Mouse (Mus musculus) lung, postnatal 14 days (tissue): Measurements from ENCODE around the gene Sostdc1.

Experiments used
- DNase-seq: peaks from one replicate; pipeline ENCODE4 v3.0.0; 2021

Gene Sostdc1

DNA sequence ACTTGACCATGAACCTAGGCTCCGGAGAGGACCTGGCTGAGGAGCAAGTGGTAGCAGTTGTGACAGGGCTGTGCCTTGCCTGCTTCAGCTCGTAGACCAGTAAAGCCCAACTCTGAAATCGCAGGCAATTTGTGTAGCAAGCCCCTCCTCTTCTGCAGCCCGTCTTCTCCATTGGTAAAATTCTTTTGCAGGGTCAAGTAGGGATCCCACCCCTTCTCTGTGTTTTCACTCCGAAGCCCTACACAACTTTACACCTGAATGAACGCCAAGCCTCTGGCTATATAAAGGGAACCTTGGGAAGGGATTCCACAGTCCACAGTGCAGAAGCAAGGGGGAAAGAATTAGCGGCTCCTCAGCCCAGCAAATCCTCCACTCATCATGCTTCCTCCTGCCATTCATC is at the start of gene Sostdc1:
Sostdc1 (plus strand) TSS at position 224 of the 400 bp plus-strand sequence.
- DNase-seq = no peak

- no peak for DNase-seq
Observed at GRCm38 (mm10) chr12:36267670-36268246, 46.2 kb upstream of the Sostdc1 start.

- DNase-seq = no peak
Observed at GRCm38 (mm10) chr12:36274823-36275222, 39.1 kb upstream of the Sostdc1 start.

DNA sequence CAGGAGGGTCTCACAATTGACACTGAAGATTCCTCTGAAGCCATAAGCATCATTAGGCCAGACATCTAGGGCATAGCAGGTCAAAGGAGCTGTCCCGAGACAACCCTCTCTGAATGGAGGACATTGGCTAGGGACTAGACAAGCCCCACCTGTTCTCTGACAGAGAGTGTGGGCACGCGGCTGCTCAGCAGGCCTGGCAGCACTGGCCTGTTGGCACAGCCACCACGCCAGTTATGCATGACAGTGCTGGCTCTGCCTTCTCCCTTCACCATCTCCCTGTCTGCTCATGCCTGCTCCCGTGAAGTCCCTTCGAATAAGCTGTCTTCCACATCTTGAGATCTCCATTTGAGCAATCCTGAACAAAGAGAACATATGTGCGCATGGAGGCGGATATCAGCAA is 24.3 kb upstream of the Sostdc1 start:
- no peak for DNase-seq

DNA sequence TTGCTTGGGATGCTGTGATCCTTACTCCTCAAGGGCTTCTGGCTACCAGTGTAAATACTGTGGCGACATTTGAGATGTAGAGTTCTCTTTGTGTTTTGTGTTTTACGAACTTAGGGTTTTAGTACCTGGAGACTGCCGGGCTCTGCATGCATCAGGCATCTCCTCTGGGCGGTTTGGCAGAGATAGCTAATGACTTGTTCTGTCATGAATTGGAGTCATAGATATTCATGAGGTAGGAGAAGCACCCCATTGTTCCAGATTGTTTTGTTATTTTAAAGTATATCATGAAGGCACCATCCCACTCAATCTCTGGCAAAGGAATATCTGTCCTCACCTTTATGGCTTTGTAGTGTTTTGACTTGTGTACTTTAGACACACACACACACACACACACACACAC is 23.5 kb upstream of the Sostdc1 start:
- no peak for DNase-seq

DNA sequence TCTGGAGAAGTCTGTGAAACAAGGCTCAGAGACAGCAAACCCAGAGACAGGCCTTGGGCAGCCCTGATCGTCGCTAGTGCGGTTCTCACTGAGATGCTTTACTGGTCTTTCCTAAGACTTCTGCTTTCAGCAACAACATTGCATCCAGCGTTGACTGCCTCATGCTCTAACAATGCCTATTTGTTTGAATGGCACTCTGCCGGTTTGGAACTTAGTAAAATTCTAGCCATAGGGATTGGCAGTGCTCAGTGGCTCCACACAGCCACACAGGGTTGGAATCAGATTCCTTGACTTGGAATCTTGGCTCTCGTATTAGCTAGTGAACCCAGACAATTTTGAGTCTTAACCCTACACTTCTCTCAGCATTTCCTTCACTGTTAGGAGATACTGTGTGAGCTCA is 22.6 kb upstream of the Sostdc1 start:
- no peak for DNase-seq

DNA sequence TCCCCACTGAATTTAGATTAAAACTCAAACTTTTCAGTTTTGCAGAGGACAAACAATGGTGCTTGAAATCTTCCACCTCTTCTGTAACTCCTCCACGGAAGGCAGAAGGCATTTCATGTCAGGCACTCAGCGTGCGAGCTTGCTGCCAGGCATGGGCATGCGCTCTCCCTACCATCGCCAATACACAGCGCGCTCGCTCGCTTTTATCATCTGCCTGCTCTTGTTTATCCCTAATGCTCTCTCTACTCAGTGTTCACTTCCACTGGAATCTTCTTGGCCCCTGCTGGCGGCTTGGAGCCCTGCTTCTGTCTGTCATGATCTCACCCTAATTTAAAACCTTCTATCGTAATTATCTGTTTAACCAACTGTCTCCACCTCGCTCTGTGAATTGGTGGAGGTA is 11.6 kb upstream of the Sostdc1 start:
- peak; percentile 24 for DNase-seq

DNA sequence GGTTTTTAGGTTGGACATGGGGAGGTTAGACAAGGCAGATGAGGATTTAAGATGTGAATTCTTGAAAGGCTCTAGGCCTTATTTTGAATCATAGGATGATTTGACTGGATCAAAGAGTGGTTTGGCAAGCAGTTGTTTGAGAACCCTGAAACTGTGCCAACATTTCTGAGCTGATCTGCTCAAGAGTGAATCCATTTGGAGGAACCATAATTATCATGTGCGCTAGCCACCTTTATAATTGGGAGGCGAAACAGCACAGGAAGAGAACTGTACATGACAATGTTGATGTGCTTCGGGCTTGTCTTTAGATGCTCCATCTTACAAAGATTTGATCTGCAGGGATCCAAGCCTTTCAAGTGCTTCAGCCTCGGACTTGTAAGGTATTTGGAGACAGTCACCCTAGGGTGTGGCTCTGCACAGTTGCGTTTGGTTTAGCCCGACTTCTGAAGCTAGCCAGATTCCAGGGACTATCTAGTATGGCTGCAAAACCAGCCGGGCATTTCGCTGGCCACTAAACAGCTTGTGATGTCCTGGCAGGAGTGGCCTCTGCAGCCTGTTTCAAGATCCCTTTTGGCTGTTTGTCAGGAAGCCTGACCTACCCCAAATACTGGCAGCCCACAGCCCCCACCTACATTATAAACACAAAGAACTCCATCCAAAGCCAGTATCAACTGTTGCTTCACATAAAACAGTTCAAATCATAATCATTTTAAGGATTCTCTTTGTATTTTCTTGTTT is 10.9 kb upstream of the Sostdc1 start:
- peak; percentile 5 for DNase-seq

DNA sequence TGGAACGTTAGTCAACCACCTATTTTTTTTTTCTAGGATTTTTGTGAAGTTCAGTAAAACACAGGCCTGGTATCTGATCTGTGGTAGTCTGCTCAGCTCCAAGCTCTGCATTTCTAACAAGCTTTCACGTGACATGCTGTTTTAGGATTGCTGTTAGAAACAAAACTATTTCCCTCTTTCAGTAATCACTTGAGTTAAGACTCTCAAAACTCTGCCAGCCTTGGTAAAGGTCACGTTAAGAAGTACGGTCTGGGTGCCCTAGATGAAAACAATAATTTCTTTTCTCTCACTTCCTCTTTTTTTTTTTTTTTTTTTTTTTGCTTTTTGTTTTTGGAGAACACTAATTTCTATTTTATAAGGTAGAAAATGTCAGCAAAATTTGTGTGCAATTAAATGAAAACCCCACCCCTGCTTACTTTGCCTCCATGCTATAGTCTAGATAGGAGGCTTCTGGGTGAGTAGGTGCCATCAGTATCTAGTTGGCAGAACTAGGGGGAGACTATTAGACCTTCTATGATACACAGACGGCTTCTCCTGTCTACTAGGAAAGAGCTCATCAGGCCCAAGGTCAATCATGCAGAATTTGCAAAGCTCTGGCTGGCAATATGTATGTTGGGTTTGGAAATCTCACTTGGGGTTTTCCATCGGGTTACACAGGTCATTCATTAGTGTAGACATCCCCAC is 5.1 kb upstream of the Sostdc1 start:
- no peak for DNase-seq

DNA sequence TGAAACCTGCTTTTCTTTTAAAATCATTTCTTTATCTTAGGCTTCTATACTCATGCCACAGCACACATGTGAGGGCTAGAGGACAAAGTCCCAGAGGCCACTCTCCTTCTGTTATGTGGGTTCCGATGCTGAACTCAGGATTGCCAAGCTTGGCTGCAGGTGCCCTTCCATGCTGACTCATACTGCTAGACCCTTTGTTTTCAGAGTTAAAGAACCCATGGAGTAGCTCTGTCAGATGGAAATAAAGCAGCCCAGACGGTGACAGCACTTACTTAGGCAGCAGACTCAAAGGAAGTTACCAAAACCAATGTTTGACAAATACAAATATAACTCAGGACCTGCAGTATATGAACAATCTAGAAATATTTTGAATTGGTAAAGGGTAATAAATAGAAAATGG is 924 bp upstream of the Sostdc1 start:
- no peak for DNase-seq

GRCm38 (mm10) chr12:36314446-36314845 is 507 bp downstream of the Sostdc1 start:
- no peak for DNase-seq

DNA sequence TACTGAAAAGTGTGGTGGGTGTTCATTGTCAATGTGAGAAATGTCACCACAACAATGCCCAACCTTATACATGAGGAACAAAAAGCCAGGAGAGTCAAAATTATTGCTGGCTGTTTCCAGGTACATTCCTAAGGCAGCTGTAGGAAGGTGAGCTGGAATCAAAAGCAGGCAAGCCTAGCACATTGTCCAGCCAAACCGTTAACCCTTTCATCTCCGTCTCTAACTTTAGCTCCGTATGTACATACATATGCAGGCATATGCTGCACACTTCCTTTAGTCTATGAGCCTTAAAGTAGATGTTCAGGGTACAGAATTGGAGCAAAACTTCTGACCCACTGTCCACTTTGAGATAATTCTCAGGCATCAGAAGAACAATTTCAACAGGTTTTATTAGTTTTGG is 1.6 kb downstream of the Sostdc1 start:
- DNase-seq = no peak

- no peak for DNase-seq
Observed at GRCm38 (mm10) chr12:36316056-36316455, 2.1 kb downstream of the Sostdc1 start.

DNA sequence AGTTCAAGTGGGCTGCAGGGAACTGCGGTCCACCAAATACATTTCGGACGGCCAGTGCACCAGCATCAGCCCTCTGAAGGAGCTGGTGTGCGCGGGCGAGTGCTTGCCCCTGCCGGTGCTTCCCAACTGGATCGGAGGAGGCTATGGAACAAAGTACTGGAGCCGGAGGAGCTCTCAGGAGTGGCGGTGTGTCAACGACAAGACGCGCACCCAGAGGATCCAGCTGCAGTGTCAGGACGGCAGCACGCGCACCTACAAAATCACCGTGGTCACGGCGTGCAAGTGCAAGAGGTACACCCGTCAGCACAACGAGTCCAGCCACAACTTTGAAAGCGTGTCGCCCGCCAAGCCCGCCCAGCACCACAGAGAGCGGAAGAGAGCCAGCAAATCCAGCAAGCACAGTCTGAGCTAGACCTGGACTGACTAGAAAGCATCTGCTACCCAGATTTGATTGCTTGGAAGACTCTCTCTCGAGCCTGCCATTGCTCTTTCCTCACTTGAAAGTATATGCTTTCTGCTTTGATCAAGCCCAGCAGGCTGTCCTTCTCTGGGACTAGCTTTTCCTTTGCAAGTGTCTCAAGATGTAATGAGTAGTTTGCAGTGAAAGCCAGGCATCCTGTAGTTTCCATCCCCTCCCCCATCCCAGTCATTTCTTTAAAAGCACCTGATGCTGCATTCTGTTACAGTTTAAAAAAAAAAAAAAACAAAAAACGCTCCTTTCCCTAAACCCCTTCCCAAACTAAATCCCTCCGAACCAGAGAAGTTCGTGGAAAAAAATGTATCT is 3.3 kb downstream of the Sostdc1 start:
- DNase-seq = peak; percentile 28

GRCm38 (mm10) chr12:36317820-36318135 is 3.8 kb downstream of the Sostdc1 start:
- no peak for DNase-seq

DNA sequence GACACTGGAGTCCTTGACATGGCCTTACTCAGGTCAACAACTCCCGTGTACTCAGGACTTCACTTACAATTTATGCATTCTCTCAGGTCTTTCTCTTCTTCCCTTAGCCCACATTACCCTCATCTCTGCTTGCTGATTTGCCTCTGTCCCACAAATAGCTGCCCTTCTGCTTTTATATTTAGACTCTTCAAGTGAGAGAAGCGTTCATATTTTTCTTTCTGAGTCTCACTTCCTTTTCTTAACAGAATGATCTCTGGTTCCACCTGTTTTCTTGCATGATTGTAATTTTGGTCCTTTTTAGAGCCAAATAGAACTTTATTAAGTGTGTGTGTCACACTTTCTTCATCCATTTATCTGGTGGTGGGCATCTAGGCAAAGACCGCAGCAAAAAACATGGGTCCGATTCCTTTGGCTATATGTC is 12.2 kb downstream of the Sostdc1 start:
- no peak for DNase-seq

- DNase-seq = no peak
Observed at GRCm38 (mm10) chr12:36332676-36333075, 18.7 kb downstream of the Sostdc1 start.

GRCm38 (mm10) chr12:36333837-36334281 is 19.9 kb downstream of the Sostdc1 start:
- DNase-seq = no peak

DNA sequence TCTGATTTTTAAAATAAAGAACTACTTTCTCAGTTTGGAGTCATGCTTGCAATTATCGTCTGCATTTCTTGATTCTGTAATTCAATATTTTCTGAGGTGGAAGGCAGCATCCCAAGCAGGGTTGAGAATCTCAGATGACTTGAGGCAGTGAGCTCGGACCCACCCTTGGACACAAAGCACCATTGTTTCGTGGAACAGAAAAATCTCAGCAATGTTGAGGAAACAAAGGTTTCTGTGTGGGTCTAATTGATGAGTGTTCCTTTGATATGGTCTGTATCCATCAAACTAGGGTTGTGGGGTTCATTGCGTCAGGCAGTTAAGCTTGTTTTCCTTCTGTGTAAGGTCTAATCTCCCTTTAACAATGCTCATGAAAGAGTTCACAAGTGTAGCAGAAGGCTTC is 30.2 kb downstream of the Sostdc1 start:
- DNase-seq = no peak

DNA sequence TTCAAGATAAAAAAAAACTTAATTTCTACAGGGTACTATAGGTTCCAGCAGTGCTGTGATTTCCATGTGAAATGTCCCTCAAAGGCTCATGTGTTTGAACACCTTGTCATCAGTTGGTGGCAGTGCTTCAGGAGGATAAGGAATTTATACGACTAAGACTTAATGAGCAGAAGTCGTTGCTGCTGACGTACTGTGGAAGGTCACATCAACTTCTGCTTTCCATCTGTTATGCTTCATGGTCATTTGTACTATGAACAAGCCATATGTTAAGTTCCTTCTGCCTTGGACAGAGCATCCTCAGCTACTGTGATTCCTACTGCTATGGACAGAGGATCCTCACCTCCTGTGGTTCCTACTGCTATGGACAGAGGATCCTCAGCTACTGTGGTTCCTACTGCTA is 46.1 kb downstream of the Sostdc1 start:
- no peak for DNase-seq

- no peak for DNase-seq
Observed at GRCm38 (mm10) chr12:36360693-36361092, 46.8 kb downstream of the Sostdc1 start.

DNA sequence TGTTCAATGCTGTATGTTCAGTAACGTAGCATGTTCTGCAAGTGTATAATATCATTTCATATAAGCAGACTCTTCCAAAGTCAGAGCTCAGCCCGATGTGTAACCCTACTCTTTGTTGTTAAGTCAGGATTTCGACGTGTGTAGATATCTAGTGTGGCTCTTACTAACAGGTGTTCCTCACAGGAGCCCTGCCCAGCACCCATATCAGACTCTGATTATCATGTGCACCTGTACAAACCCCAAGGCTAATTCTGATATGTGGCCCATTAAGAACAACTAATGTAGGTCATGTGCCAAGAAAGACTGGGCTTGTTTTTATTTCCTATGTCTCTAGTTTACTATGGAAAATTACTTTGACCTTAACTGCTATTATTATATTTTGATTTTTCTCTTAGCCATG is 50.1 kb downstream of the Sostdc1 start:
- no peak for DNase-seq
